ENCODE assay signal across 7 mouse cellular contexts in the genomic region with DNA sequence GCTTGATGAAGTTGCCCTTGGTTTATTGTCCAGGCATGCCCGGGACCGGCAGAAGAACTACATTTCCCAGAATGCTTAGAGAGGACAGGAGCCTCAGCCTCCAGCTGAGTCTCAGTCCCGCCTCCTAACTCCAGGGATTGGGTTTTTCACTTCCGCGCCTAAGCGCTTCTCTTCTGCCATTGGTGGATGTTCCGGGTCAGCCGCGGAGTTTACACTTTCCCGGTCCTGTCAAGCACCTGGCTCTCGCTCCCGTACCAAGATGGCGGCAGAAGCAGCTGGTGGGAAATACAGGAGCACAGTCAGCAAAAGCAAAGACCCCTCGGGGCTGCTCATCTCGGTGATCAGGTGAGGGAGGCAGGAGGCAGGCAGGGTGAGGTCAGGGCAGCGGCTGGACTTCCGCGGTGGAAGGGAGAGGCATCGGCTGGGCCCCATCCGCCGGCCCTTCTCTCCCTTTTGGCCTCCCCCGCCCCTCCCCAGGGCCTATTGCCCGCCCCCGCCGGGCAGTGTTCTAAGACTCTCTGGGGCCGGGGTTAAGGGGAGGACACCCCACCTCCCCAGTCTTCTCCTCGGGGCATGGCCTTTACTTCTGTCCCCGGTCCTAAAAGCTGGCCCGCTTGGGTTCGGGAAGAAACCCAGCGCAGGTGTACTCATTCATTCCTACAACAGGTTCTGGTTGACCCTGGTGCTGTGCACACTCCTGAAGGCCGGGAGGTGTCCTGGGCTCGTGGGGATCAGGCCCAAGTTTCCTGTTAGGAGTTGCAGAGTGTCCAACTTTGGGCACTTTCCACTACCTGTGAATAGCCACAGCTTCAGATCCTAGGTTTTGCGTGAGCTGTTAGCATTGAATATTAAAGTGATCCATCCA. TPM values are rescaled to one million over a fixed set of nuclear protein-coding genes. Genes with fewer than 3 reads are reported as not detected.
DNase-seq lines count a peak whose midpoint lies in the region; ATAC-seq lines count a peak whose summit lies in the region.

TSS of gene Exoc4 (plus strand) at position 192 of the 865 bp plus-strand sequence.

- no peak within 1 kb of the TSS for H3K27ac ChIP-seq in intestine, embryonic 15.5 days
- H3K27ac ChIP-seq in midbrain, embryonic 10.5 days (replicated peaks) = peak within 1 kb of the TSS; percentile 93

- peak; percentile 100 for ATAC-seq in intestine, embryonic 15.5 days

- H3K4me2 ChIP-seq in intestine, embryonic 15.5 days (replicated peaks) = peak within 1 kb of the TSS; percentile 77

- H3K4me1 ChIP-seq in intestine, embryonic 15.5 days (replicated peaks) = no peaks in the 10 kb centered on the region
- H3K4me1 ChIP-seq in midbrain, embryonic 10.5 days = peaks cover 20% of the 10 kb centered on the region

- H3K4me3 ChIP-seq in intestine, embryonic 15.5 days (replicated peaks) = peak within 1 kb of the TSS; percentile 76
- H3K4me3 ChIP-seq in midbrain, embryonic 10.5 days = peak within 1 kb of the TSS; percentile 65

- H3K27me3 ChIP-seq in intestine, embryonic 15.5 days (replicated peaks) = no peaks in the 10 kb centered on the region
- no peaks in the 10 kb centered on the region for H3K27me3 ChIP-seq in midbrain, embryonic 10.5 days (ENCODE audit: low read depth, poor library complexity, severe bottlenecking)

- intact Hi-C loops in gastrocnemius, postnatal 36 days (cut with DNase I) = no loop called here
- intact Hi-C loops in left cerebral cortex, postnatal 25 days (cut with DNase I) = loop anchor here (5.0 kb wide), 1 partner anchor 187 kb away; the partner anchor contains the start of gene Chchd3

- DNase-seq in adrenal gland, adult 2 months = peak; percentile 97
- DNase-seq in embryo, embryonic 11.5 days (ENCODE audit: low read depth, low spot score) = peak; percentile 92
- peak; percentile 86 to 88 for DNase-seq in gastrocnemius, postnatal 36 days
- peak; percentile 96 to 99 for DNase-seq in left cerebral cortex, postnatal 25 days (ENCODE audit: low spot score in 2 of 2)
- DNase-seq in midbrain, embryonic 10.5 days (ENCODE audit: low spot score) = peak; percentile 94
- DNase-seq in right cerebral cortex, postnatal 4 days = peak; percentile 84

- 2% methylated on average over 34 of the region's 34 CpGs for WGBS in intestine, embryonic 15.5 days
- 2% methylated on average over 34 of the region's 34 CpGs for WGBS in midbrain, embryonic 10.5 days

- peak within 1 kb of the TSS; percentile 73 for H3K9ac ChIP-seq in intestine, embryonic 15.5 days

- H3K9me3 ChIP-seq in intestine, embryonic 15.5 days = no peaks in the 10 kb centered on the region
- H3K9me3 ChIP-seq in midbrain, embryonic 10.5 days (replicated peaks) = no peaks in the 10 kb centered on the region

- no peaks in the 10 kb centered on the region for H3K36me3 ChIP-seq in intestine, embryonic 15.5 days
- H3K36me3 ChIP-seq in midbrain, embryonic 10.5 days = no peaks in the 10 kb centered on the region

RNA-seq across cellular contexts. Expression of gene Exoc4, which starts in this region (rescaled TPM):
- 10 to 100 TPM; 40.4 to 42.4 TPM for total RNA-seq in adrenal gland, adult 2 months (2021)
- polyA plus RNA-seq in adrenal gland, adult 2 months (2012; rRNA removed) = 3.5 and 6.0 TPM in 2 replicates
- total RNA-seq in gastrocnemius, postnatal 36 days (2021) = 10 to 100 TPM; 41.7 to 44.2 TPM
- 26.4 and 26.6 TPM in 2 replicates for polyA plus RNA-seq in intestine, embryonic 15.5 days (2015; fragmentation: Nextera tagmentation; extraction: Ambion mirVana)
- 10 to 100 TPM; 72.2 to 76.3 TPM for total RNA-seq in left cerebral cortex, postnatal 25 days (2021)
- polyA plus RNA-seq in midbrain, embryonic 10.5 days (2016; fragmentation: Nextera tagmentation; extraction: Ambion mirVana) = 36.2 and 40.6 TPM in 2 replicates
